Mouse (Mus musculus) stomach, embryonic 15.5 days (tissue): ENCODE results near the gene Foxp1. TPM values are rescaled to one million over a fixed set of nuclear protein-coding genes. Genes with fewer than 3 reads are reported as not detected.

Source experiments
- ATAC-seq: fragments of 200-750 bp; cut with Nextera tagmentation; 2 replicates; pipeline ENCODE4 v1.8.0; 2017; ENCODE audit warnings: low read depth, moderate number of reproducible peaks, moderate TSS enrichment; ENCODE audit not compliant: insufficient read depth, low FRiP score
- H3K27ac ChIP-seq: fragments of 300-500 bp; sonication (generic); 2 replicates; pipeline ENCODE4 v1.5.1; 2015; ENCODE audit warnings: mild to moderate bottlenecking, inconsistent platforms
- H3K27me3 ChIP-seq: fragments of 300-500 bp; sonication (generic); replicated peaks from 2 replicates; pipeline ENCODE4 v1.6.1; 2015; ENCODE audit warnings: inconsistent platforms
- H3K36me3 ChIP-seq: fragments of 300-500 bp; sonication (generic); 2 replicates; pipeline ENCODE4 v1.6.1; 2015; ENCODE audit warnings: inconsistent platforms
- H3K4me1 ChIP-seq: fragments of 300-500 bp; sonication (generic); 2 replicates; pipeline ENCODE4 v1.6.1; 2015; ENCODE audit warnings: inconsistent platforms
- H3K4me2 ChIP-seq: fragments of 300-500 bp; sonication (generic); 2 replicates; pipeline ENCODE4 v1.6.1; 2015; ENCODE audit warnings: mild to moderate bottlenecking, inconsistent platforms
- H3K4me3 ChIP-seq: fragments of 300-500 bp; sonication (generic); replicated peaks from 2 replicates; pipeline ENCODE4 v1.5.1; 2015; ENCODE audit warnings: inconsistent platforms
- H3K9ac ChIP-seq: fragments of 300-500 bp; sonication (generic); 2 replicates; pipeline ENCODE4 v1.6.1; 2015; ENCODE audit warnings: inconsistent platforms
- H3K9me3 ChIP-seq: fragments of 300-500 bp; sonication (generic); 2 replicates; pipeline ENCODE4 v1.6.1; 2016; ENCODE audit warnings: inconsistent platforms
- WGBS: fragments of 180-500 bp; shearing (Covaris S2); methylation state at CpG from one replicate; pipeline ENCODE4 v1.1.7; 2015; 5-methylcytosine and 5-hydroxymethylcytosine counted together
- polyA plus RNA-seq: library from polyadenylated mRNA; unstranded; fragments of >200 nt; fragmentation: Nextera tagmentation; extraction: Ambion mirVana; gene quantifications from 2 replicates; pipeline ENCODE4 v1.2.1, GENCODE M21; 2015

The Foxp1 gene
- polyA plus RNA-seq, 1 experiment from 2014 or later: 105 TPM

- H3K4me2 ChIP-seq: no peak overlapping the region
- H3K36me3 ChIP-seq: no peaks in the 10 kb centered on the region
- no peak overlapping the region for H3K27ac ChIP-seq
- ATAC-seq: no peak
- no peak overlapping the region for H3K9ac ChIP-seq
- no peak overlapping the region for H3K4me3 ChIP-seq
- no peaks in the 10 kb centered on the region for H3K9me3 ChIP-seq
- H3K4me1 ChIP-seq: peaks cover 18% of the 10 kb centered on the region
- whole genome bisulfite sequencing: 33% methylated on average over 6 of the region's 6 CpGs
- H3K27me3 ChIP-seq: no peaks in the 10 kb centered on the region
These were observed 252.6 kb downstream of the Foxp1 start for GRCm38 (mm10) chr6:99269921-99270320.

GRCm38 (mm10) chr6:99268171-99269061 is 254.1 kb downstream of the Foxp1 start:
- 62% methylated on average over 20 of the region's 20 CpGs for WGBS
- no peaks in the 10 kb centered on the region for H3K9me3 ChIP-seq
- peaks cover 31% of the 10 kb centered on the region for H3K4me1 ChIP-seq
- H3K9ac ChIP-seq: no peak overlapping the region
- no peaks in the 10 kb centered on the region for H3K27me3 ChIP-seq
- H3K27ac ChIP-seq: no peak overlapping the region
- no peaks in the 10 kb centered on the region for H3K36me3 ChIP-seq
- no peak for ATAC-seq
- H3K4me3 ChIP-seq: no peak overlapping the region
- no peak overlapping the region for H3K4me2 ChIP-seq

GRCm38 (mm10) chr6:99265945-99266656 is 256.4 kb downstream of the Foxp1 start:
- H3K9ac ChIP-seq: no peak overlapping the region
- peak; percentile 54; the same call in 1 of the 2 replicates for ATAC-seq
- no peaks in the 10 kb centered on the region for H3K9me3 ChIP-seq
- WGBS: 28% methylated on average over 13 of the region's 13 CpGs
- H3K36me3 ChIP-seq: no peaks in the 10 kb centered on the region
- peak overlapping the region; percentile 42 for H3K4me2 ChIP-seq
- H3K27ac ChIP-seq: peak overlapping the region; percentile 85
- no peaks in the 10 kb centered on the region for H3K27me3 ChIP-seq
- peak overlapping the region; percentile 18 for H3K4me3 ChIP-seq
- H3K4me1 ChIP-seq: peaks cover 38% of the 10 kb centered on the region

- H3K9me3 ChIP-seq: no peaks in the 10 kb centered on the region
- H3K9ac ChIP-seq: no peak overlapping the region
- H3K27me3 ChIP-seq: no peaks in the 10 kb centered on the region
- no peaks in the 10 kb centered on the region for H3K36me3 ChIP-seq
- H3K4me1 ChIP-seq: peaks cover 39% of the 10 kb centered on the region
- no peak overlapping the region for H3K4me3 ChIP-seq
- WGBS: 23% methylated on average over 4 of the region's 4 CpGs
- ATAC-seq: no peak
- H3K27ac ChIP-seq: peak overlapping the region; percentile 85; the same call in 1 of the 2 replicates
- H3K4me2 ChIP-seq: peak overlapping the region; percentile 42; the same call in 1 of the 2 replicates
These were observed 257.3 kb downstream of the Foxp1 start for GRCm38 (mm10) chr6:99265173-99265572.

GRCm38 (mm10) chr6:99264192-99265093 is 258.1 kb downstream of the Foxp1 start:
- Histone ChIP-seq H3K4me2 (peak overlapping the region; percentile 29), H3K36me3 (no peaks in the 10 kb centered on the region), H3K9ac (no peak overlapping the region), H3K27ac (peak overlapping the region; percentile 32), H3K4me3 (no peak overlapping the region), H3K9me3 (no peaks in the 10 kb centered on the region), H3K4me1 (peaks cover 39% of the 10 kb centered on the region), H3K27me3 (no peaks in the 10 kb centered on the region)
- 32% methylated on average over 13 of the region's 13 CpGs for WGBS
- no peak for ATAC-seq

GRCm38 (mm10) chr6:99263886-99264185 is 258.7 kb downstream of the Foxp1 start:
- 32% methylated on average over 2 of the region's 2 CpGs for WGBS
- Histone ChIP-seq H3K4me2 (peak overlapping the region; percentile 29; the same call in 1 of the 2 replicates), H3K27ac (peak overlapping the region; percentile 32), H3K9ac (no peak overlapping the region), H3K4me3 (no peak overlapping the region), H3K9me3 (no peaks in the 10 kb centered on the region), H3K4me1 (peaks cover 39% of the 10 kb centered on the region), H3K36me3 (no peaks in the 10 kb centered on the region), H3K27me3 (no peaks in the 10 kb centered on the region)
- no peak for ATAC-seq

- Histone ChIP-seq H3K27me3 (no peaks in the 10 kb centered on the region), H3K4me2 (peak overlapping the region; percentile 29; the same call in 1 of the 2 replicates), H3K9me3 (no peaks in the 10 kb centered on the region), H3K9ac (no peak overlapping the region), H3K27ac (peak overlapping the region; percentile 32; the same call in 1 of the 2 replicates), H3K36me3 (no peaks in the 10 kb centered on the region), H3K4me3 (no peak overlapping the region), H3K4me1 (peaks cover 39% of the 10 kb centered on the region)
- WGBS: 25% methylated on average over 12 of the region's 12 CpGs
- ATAC-seq: no peak
These were observed 259.2 kb downstream of the Foxp1 start for GRCm38 (mm10) chr6:99263061-99263885.

GRCm38 (mm10) chr6:99261737-99262130 is 260.8 kb downstream of the Foxp1 start:
- H3K4me3 ChIP-seq: no peak overlapping the region
- no peak for ATAC-seq
- H3K4me1 ChIP-seq: peaks cover 39% of the 10 kb centered on the region
- peak overlapping the region; percentile 35; the same call in 1 of the 2 replicates for H3K27ac ChIP-seq
- no peaks in the 10 kb centered on the region for H3K9me3 ChIP-seq
- WGBS: 37% methylated on average over 4 of the region's 4 CpGs
- no peaks in the 10 kb centered on the region for H3K27me3 ChIP-seq
- no peak overlapping the region for H3K9ac ChIP-seq
- no peaks in the 10 kb centered on the region for H3K36me3 ChIP-seq
- no peak overlapping the region for H3K4me2 ChIP-seq

GRCm38 (mm10) chr6:99260941-99261736 is 261.4 kb downstream of the Foxp1 start:
- H3K9ac ChIP-seq: no peak overlapping the region
- no peak for ATAC-seq
- 58% methylated on average over 11 of the region's 11 CpGs for WGBS
- H3K27me3 ChIP-seq: no peaks in the 10 kb centered on the region
- H3K4me3 ChIP-seq: no peak overlapping the region
- no peak overlapping the region for H3K4me2 ChIP-seq
- H3K4me1 ChIP-seq: peaks cover 36% of the 10 kb centered on the region
- no peaks in the 10 kb centered on the region for H3K36me3 ChIP-seq
- H3K9me3 ChIP-seq: no peaks in the 10 kb centered on the region
- H3K27ac ChIP-seq: peak overlapping the region; percentile 35; the same call in 1 of the 2 replicates

- Histone ChIP-seq H3K4me2 (no peak overlapping the region), H3K4me1 (peaks cover 12% of the 10 kb centered on the region), H3K27ac (no peak overlapping the region), H3K4me3 (no peak overlapping the region), H3K36me3 (no peaks in the 10 kb centered on the region), H3K27me3 (no peaks in the 10 kb centered on the region), H3K9ac (no peak overlapping the region), H3K9me3 (no peaks in the 10 kb centered on the region)
- 66% methylated on average over 5 of the region's 5 CpGs for WGBS
- ATAC-seq: no peak
These were observed 264.2 kb downstream of the Foxp1 start for GRCm38 (mm10) chr6:99258346-99258745.
